ENCODE assay signal across 8 mouse cellular contexts in the genomic region with DNA sequence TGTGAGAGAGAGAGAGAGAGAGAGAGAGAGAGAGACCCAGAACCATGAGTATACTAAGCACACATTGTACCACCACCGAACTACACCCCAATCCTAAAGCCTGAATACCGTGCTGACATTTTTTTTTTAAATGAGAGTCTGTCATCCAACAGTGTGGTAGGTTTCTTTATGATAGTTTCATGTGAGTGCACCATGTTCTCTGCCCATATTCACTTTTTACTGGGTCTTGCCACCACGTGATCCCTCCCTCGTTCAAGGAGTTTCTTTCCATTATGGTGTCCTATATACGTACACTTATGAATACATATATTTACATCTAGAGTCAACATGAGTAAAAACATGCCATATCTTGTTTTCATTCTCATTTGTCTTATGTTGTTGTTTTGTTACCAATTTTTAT. TPM values are rescaled to one million over a fixed set of nuclear protein-coding genes. Genes with fewer than 3 reads are reported as not detected.
A peak's percentile ranks its signal among the peaks of the same experiment; 100 is the strongest.
DNase-seq lines count a peak whose midpoint lies in the region; ATAC-seq and TF ChIP-seq lines count a peak whose summit lies in the region.

No protein-coding gene starts in this region.

- no peaks in the 10 kb centered on the region for H3K9me3 ChIP-seq in heart, embryonic 16.5 days (replicated peaks; ENCODE audit: control insufficient read depth, low read length)
- H3K9me3 ChIP-seq in G1E (replicated peaks) = no peaks in the 10 kb centered on the region
- no peaks in the 10 kb centered on the region for H3K9me3 ChIP-seq in hindbrain, embryonic 13.5 days

- H3K9ac ChIP-seq in heart, embryonic 16.5 days (ENCODE audit: low read length) = peak overlapping the region; percentile 94
- no peak overlapping the region for H3K9ac ChIP-seq in hindbrain, embryonic 13.5 days

- no peak overlapping the region; the same call in 1 of the 2 replicates for H3K27ac ChIP-seq in heart, embryonic 16.5 days (ENCODE audit: low read length)
- no peak overlapping the region for H3K27ac ChIP-seq in hindbrain, embryonic 13.5 days

- no peak for TF ChIP-seq CTCF in G1E (IDR thresholded peaks at IDR 0.05; ENCODE audit: low read depth, low read length)

- 60% methylated on average over 5 of the region's 5 CpGs for WGBS in heart, embryonic 16.5 days
- WGBS in hindbrain, embryonic 13.5 days = 82% methylated on average over 5 of the region's 5 CpGs

- DNase-seq in heart, postnatal 4 days = no peak
- DNase-seq in G1E (ENCODE audit: low spot score) = no peak
- no peak for DNase-seq in adrenal gland, postnatal 36 days
- DNase-seq in gastrocnemius, adult 18-20 months (ENCODE audit: low spot score) = no peak

- peaks cover 7% of the 10 kb centered on the region for H3K36me3 ChIP-seq in heart, embryonic 16.5 days (ENCODE audit: control insufficient read depth, insufficient read depth)
- peaks cover 22% of the 10 kb centered on the region for H3K36me3 ChIP-seq in G1E (replicated peaks)
- no peaks in the 10 kb centered on the region for H3K36me3 ChIP-seq in hindbrain, embryonic 13.5 days

- no peaks in the 10 kb centered on the region for H3K27me3 ChIP-seq in heart, embryonic 16.5 days (ENCODE audit: control insufficient read depth, insufficient read depth, low read length)
- no peaks in the 10 kb centered on the region; the same call in 1 of the 2 replicates for H3K27me3 ChIP-seq in G1E (ENCODE audit: insufficient read depth, low read length)
- no peaks in the 10 kb centered on the region for H3K27me3 ChIP-seq in hindbrain, embryonic 13.5 days

- peak overlapping the region; percentile 95 for H3K4me3 ChIP-seq in heart, embryonic 16.5 days (ENCODE audit: low read length)
- peak overlapping the region; percentile 94 for H3K4me3 ChIP-seq in G1E (ENCODE audit: low read depth, low read length)
- H3K4me3 ChIP-seq in hindbrain, embryonic 13.5 days = no peak overlapping the region

- ATAC-seq in heart, embryonic 16.5 days (replicated peaks; ENCODE audit: extremely low read depth, insufficient read depth, low FRiP score) = no peak
- ATAC-seq in G1E (ENCODE audit: extremely low read depth, insufficient number of reproducible peaks, low FRiP score, poor library complexity, severe bottlenecking) = no peak
- no peak for ATAC-seq in hindbrain, embryonic 13.5 days (ENCODE audit: low FRiP score)
- ATAC-seq in megakaryocyte progenitor cell, adult 5-6 weeks (replicated peaks; ENCODE audit: poor library complexity) = peak; percentile 9
- ATAC-seq in monocyte, adult 5-6 weeks (replicated peaks; ENCODE audit: insufficient number of reproducible peaks, low FRiP score, low TSS enrichment, poor library complexity, severe bottlenecking) = no peak

- H3K4me2 ChIP-seq in heart, embryonic 16.5 days (ENCODE audit: low read depth, low read length) = peak overlapping the region; percentile 83
- H3K4me2 ChIP-seq in hindbrain, embryonic 13.5 days = peak overlapping the region; percentile 98

- 0 out of 2 replicates have a peak, but pooled peaks cover 3% of the 10 kb centered on the region for H3K4me1 ChIP-seq in heart, embryonic 16.5 days (ENCODE audit: control insufficient read depth, insufficient read depth, low read length)
- peaks cover 19% of the 10 kb centered on the region for H3K4me1 ChIP-seq in G1E (ENCODE audit: insufficient read depth, low read depth, low read length)
- H3K4me1 ChIP-seq in hindbrain, embryonic 13.5 days (replicated peaks) = peaks cover 10% of the 10 kb centered on the region

RNA-seq across cellular contexts. Expression of a gene that starts 0.9 kb away (rescaled TPM):
- 37.0 and 38.3 TPM in 2 replicates for polyA plus RNA-seq in heart, embryonic 16.5 days (2015; fragmentation: Nextera tagmentation; extraction: Ambion mirVana)
- 10 to 100 TPM; 24.8 to 26.6 TPM for total RNA-seq in heart, postnatal 4 days (2021)
- total RNA-seq in G1E (2014; fragmentation: Nextera tagmentation) (19.6 and 30.3 TPM in 2 replicates), G1E (2017) (19.0 and 23.7 TPM in 2 replicates)
- polyA plus RNA-seq in G1E (2012) = 2.0 and 2.9 TPM in 2 replicates
- 5.5 and 5.6 TPM in 2 replicates for polyA plus RNA-seq in hindbrain, embryonic 13.5 days (2015; fragmentation: Nextera tagmentation; extraction: Ambion mirVana)
- total RNA-seq in megakaryocyte progenitor cell, adult 5-6 weeks (2015) = 29.1 and 30.4 TPM in 2 replicates
- total RNA-seq in megakaryocyte progenitor cell, adult 5-6 weeks (2017) = 30.4 and 33.8 TPM in 2 replicates
- total RNA-seq in monocyte, adult 5-6 weeks (2017) = 41.5 to 56.4 TPM (median 47.4 TPM) in 3 replicates
- 10 to 100 TPM; 10.4 to 12.9 TPM for total RNA-seq in adrenal gland, postnatal 36 days (2021)
- 1 to 10 TPM; 3.1 to 4.5 TPM for total RNA-seq in gastrocnemius, adult 18-20 months (2021)

RNA-seq across cellular contexts. Expression of a gene that starts 48.4 kb away (rescaled TPM):
- 424 and 489 TPM in 2 replicates for polyA plus RNA-seq in heart, embryonic 16.5 days (2015; fragmentation: Nextera tagmentation; extraction: Ambion mirVana)
- total RNA-seq in heart, postnatal 4 days (2021) = 100 to 1,000 TPM; 389 to 397 TPM
- total RNA-seq in G1E (2014; fragmentation: Nextera tagmentation) (1,026 and 1,239 TPM in 2 replicates), G1E (2017) (547 and 623 TPM in 2 replicates)
- 416 and 446 TPM in 2 replicates for polyA plus RNA-seq in G1E (2012)
- 399 and 409 TPM in 2 replicates for polyA plus RNA-seq in hindbrain, embryonic 13.5 days (2015; fragmentation: Nextera tagmentation; extraction: Ambion mirVana)
- total RNA-seq in megakaryocyte progenitor cell, adult 5-6 weeks (2015) = 570 and 584 TPM in 2 replicates
- total RNA-seq in megakaryocyte progenitor cell, adult 5-6 weeks (2017) = 744 and 755 TPM in 2 replicates
- total RNA-seq in monocyte, adult 5-6 weeks (2017) = 588 to 777 TPM (median 773 TPM) in 3 replicates
- total RNA-seq in adrenal gland, postnatal 36 days (2021) = 100 to 1,000 TPM; 409 to 423 TPM
- 100 to 1,000 TPM; 343 to 352 TPM for total RNA-seq in gastrocnemius, adult 18-20 months (2021)
